In the genomic region with DNA sequence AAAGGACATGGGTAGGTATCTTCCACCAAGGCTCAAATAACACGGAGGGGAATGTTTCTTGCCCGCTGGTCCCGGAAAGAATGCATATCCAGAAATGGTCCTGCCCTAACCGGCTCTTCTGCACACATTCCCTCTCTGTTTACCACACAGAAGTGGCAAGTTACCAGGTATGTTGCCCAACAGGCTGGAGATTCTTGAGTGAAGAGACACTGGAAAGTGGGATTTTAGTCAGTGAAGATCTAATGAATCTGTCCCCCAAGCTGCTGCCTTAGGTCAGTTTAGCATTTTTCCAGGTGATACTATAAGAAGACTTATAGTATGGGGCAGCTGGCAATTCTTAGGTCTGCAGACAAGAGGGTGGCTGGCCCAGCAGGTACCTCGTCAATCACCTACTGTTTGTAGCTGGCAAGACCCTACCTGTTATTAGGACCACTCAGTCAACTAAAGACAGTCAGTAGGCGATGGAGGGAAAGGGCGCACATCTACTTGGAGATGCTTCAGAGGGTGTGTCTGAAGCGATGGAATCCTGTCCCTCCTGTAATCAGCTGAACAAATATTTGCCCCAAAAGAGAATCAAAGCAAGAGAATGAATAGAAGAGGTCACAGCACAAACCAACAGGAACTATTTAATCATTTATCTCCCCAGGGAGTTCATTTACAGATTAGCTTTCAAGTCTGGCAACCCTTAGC, we compare ENCODE assay signal across 8 mouse cellular contexts. TPM values are rescaled to one million over a fixed set of nuclear protein-coding genes. Genes with fewer than 3 reads are reported as not detected.
DNase-seq lines count a peak whose midpoint lies in the region; ATAC-seq and TF ChIP-seq lines count a peak whose summit lies in the region.

No protein-coding gene starts in this region.

- no peak for ATAC-seq in heart, embryonic 11.5 days (replicated peaks; ENCODE audit: insufficient number of reproducible peaks, low FRiP score, low TSS enrichment)
- ATAC-seq in lung, embryonic 14.5 days (ENCODE audit: insufficient read depth) = no peak
- ATAC-seq in granulocyte monocyte progenitor cell, adult 5-6 weeks (replicated peaks; ENCODE audit: poor library complexity, severe bottlenecking) = no peak

- peak overlapping the region; percentile 96 for H3K9ac ChIP-seq in heart, embryonic 11.5 days (ENCODE audit: low read depth, low read length)
- H3K9ac ChIP-seq in lung, embryonic 14.5 days = peak overlapping the region; percentile 83

- H3K36me3 ChIP-seq in heart, embryonic 11.5 days (ENCODE audit: control insufficient read depth, insufficient read depth, low read length) = no peaks in the 10 kb centered on the region
- H3K36me3 ChIP-seq in lung, embryonic 14.5 days (ENCODE audit: insufficient read depth) = peaks cover 16% of the 10 kb centered on the region; the same call in 1 of the 2 replicates

- WGBS in heart, embryonic 11.5 days (ENCODE audit: insufficient replicate concordance) = 75% methylated on average over 8 of the region's 8 CpGs
- 60% methylated on average over 8 of the region's 8 CpGs for WGBS in lung, embryonic 14.5 days

- TF ChIP-seq CTCF in lung, embryonic 14.5 days (IDR thresholded peaks at IDR 0.05; ENCODE audit: low read depth) = no peak

- H3K4me3 ChIP-seq in heart, embryonic 11.5 days (ENCODE audit: low read depth, low read length) = peak overlapping the region; percentile 71
- peak overlapping the region; percentile 60 for H3K4me3 ChIP-seq in lung, embryonic 14.5 days (ENCODE audit: low read depth, low read length)

- peak overlapping the region; percentile 73 for H3K4me2 ChIP-seq in heart, embryonic 11.5 days
- H3K4me2 ChIP-seq in lung, embryonic 14.5 days = peak overlapping the region; percentile 80

- peaks cover 46% of the 10 kb centered on the region for H3K4me1 ChIP-seq in heart, embryonic 11.5 days (ENCODE audit: control insufficient read depth, insufficient read depth, low read length)
- H3K4me1 ChIP-seq in lung, embryonic 14.5 days (ENCODE audit: insufficient read depth) = peaks cover 34% of the 10 kb centered on the region

- no peaks in the 10 kb centered on the region for H3K27me3 ChIP-seq in heart, embryonic 11.5 days (ENCODE audit: control insufficient read depth, insufficient read depth, low read length)
- H3K27me3 ChIP-seq in lung, embryonic 14.5 days (ENCODE audit: insufficient read depth, low read length) = no peaks in the 10 kb centered on the region

- DNase-seq in heart, postnatal 4 days = no peak
- DNase-seq in ES-CJ7 (ENCODE audit: low read depth, low spot score) = peak; percentile 27
- peak; percentile 20 to 43 for DNase-seq in heart, postnatal 36 days
- DNase-seq in lung, embryonic 14.5 days = peak; percentile 49
- DNase-seq in ovary, postnatal 10 days (ENCODE audit: low spot score) = no peak
- no peak for DNase-seq in left cerebral cortex, postnatal 25 days (ENCODE audit: low spot score in 2 of 2)

- peak overlapping the region; percentile 98 for H3K27ac ChIP-seq in heart, embryonic 11.5 days (ENCODE audit: low read depth, low read length)
- peak overlapping the region; percentile 61 for H3K27ac ChIP-seq in lung, embryonic 14.5 days (ENCODE audit: low read depth)

- intact Hi-C loops in heart, postnatal 36 days (cut with DNase I) = no loop called here
- intact Hi-C loops in left cerebral cortex, postnatal 25 days (cut with DNase I) = no loop called here

- no peaks in the 10 kb centered on the region for H3K9me3 ChIP-seq in heart, embryonic 11.5 days (replicated peaks; ENCODE audit: control insufficient read depth, low read length)
- H3K9me3 ChIP-seq in lung, embryonic 14.5 days (ENCODE audit: low read depth, low read length) = no peaks in the 10 kb centered on the region

RNA-seq across cellular contexts. Expression of a gene that starts 4.1 kb away (rescaled TPM):
- 69.8 and 73.1 TPM in 2 replicates for polyA plus RNA-seq in heart, embryonic 11.5 days (2014; fragmentation: Nextera tagmentation; extraction: Ambion mirVana)
- total RNA-seq in heart, postnatal 4 days (2021) = 10 to 100 TPM; 39.0 to 45.0 TPM
- 10 to 100 TPM; 52.5 to 73.5 TPM for total RNA-seq in heart, postnatal 36 days (2021)
- polyA plus RNA-seq in lung, embryonic 14.5 days (2014; fragmentation: Nextera tagmentation; extraction: Ambion mirVana) = 102 and 103 TPM in 2 replicates
- 13.2 and 27.8 TPM in 2 replicates for total RNA-seq in granulocyte monocyte progenitor cell, adult 5-6 weeks (2014; fragmentation: Nextera tagmentation)
- total RNA-seq in granulocyte monocyte progenitor cell, adult 5-6 weeks (2017) = 10.3 and 25.2 TPM in 2 replicates
- 100 to 1,000 TPM; 128 to 138 TPM for total RNA-seq in left cerebral cortex, postnatal 25 days (2021)

RNA-seq across cellular contexts. Expression of a gene that starts 20.3 kb away (rescaled TPM):
- polyA plus RNA-seq in heart, embryonic 11.5 days (2014; fragmentation: Nextera tagmentation; extraction: Ambion mirVana) = 81.0 and 88.3 TPM in 2 replicates
- total RNA-seq in heart, postnatal 4 days (2021) = 10 to 100 TPM; 42.4 to 51.9 TPM
- 1 to 10 TPM in 1 of 2 experiments, under 1 TPM in 1; 0.89 to 1.6 TPM for total RNA-seq in heart, postnatal 36 days (2021)
- 126 and 128 TPM in 2 replicates for polyA plus RNA-seq in lung, embryonic 14.5 days (2014; fragmentation: Nextera tagmentation; extraction: Ambion mirVana)
- 51.4 and 56.0 TPM in 2 replicates for total RNA-seq in granulocyte monocyte progenitor cell, adult 5-6 weeks (2014; fragmentation: Nextera tagmentation)
- 96.9 and 105 TPM in 2 replicates for total RNA-seq in granulocyte monocyte progenitor cell, adult 5-6 weeks (2017)
- total RNA-seq in left cerebral cortex, postnatal 25 days (2021) = 1 to 10 TPM; 1.7 to 2.2 TPM

Comparison
In these comparisons a context has a peak if more than half of its experiments do, and no peak if none do; other contexts are left out.
1. DNase-seq: peak in ES-CJ7 (single experiment), heart, postnatal 36 days (2 of 2) and lung, embryonic 14.5 days (single experiment); none in heart, postnatal 4 days (single experiment), ovary, postnatal 10 days (single experiment) and left cerebral cortex, postnatal 25 days (0 of 2).
2. RNA of a gene that starts 20.3 kb away (total RNA-seq): 51.4 to 105 TPM in granulocyte monocyte progenitor cell, adult 5-6 weeks and 42.4 to 51.9 TPM in heart, postnatal 4 days; 1.7 to 2.2 TPM in left cerebral cortex, postnatal 25 days and 0.89 to 1.6 TPM in heart, postnatal 36 days; every median in the first group is over 10 times any median in the second.